Mouse (Mus musculus): Measurements from ENCODE around the gene Cdc42.

DNA sequence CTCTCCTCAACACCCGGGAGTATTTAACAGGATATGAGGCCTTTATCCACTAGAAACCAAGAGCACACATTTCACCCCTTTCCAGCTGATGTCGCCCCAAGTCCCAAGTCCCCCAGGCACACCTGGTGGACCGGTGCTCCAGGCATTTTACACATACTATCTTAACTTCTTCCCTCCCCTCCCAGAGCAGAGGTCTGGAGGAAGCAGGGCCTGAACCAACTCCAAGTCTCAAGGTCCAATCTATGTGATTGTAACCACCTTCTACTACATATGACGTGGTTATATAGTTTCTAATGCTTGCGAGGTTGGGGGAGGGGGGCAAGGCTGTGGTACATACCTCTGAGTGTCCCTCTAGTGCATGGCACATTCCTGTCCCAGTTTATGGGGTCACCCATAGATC, 75.4 kb downstream of the Cdc42 start:
- TF ChIP-seq EP300 (optimal IDR thresholded peaks at IDR 0.05) (no peak), CTCF (IDR thresholded peaks at IDR 0.05; ENCODE audit: low read depth) (no peak)
